Mouse (Mus musculus) CD8-positive naive resting alpha-beta T cell, adult 57 days (primary cell): ENCODE results near the gene Ptrh2. TPM values are rescaled to one million over a fixed set of nuclear protein-coding genes. Genes with fewer than 3 reads are reported as not detected.

Experiments
- total RNA-seq: library from RNA; stranded (reverse); gene quantifications from one replicate; pipeline ENCODE4 v1.2.4, GENCODE M21; 2023

Ptrh2 gene
- total RNA-seq: 5.3 TPM

GRCm38 (mm10) chr11:86683395-86684125 is at the start of gene Ptrh2, which contains the start of gene Vmp1:
Gene Ptrh2 (plus strand): TSS chr11:86683985.
Gene Vmp1 (minus strand): TSS chr11:86683836.

Other genes with a start within 250 kb of the Ptrh2 start
- gene Rnft1, start 199.3 kb upstream of the Ptrh2 start, total RNA-seq: 50.9 TPM
- gene Rps6kb1, start 139.2 kb upstream of the Ptrh2 start, total RNA-seq: 61.8 TPM
- 5.7 TPM for gene Tubd1, start 139.0 kb upstream of the Ptrh2 start, total RNA-seq
- 77.2 TPM for gene Vmp1, start 149 bp upstream of the Ptrh2 start, total RNA-seq
- 125 TPM for gene Cltc, start 73.6 kb downstream of the Ptrh2 start, total RNA-seq
- 56.1 TPM for gene Dhx40, start 123.8 kb downstream of the Ptrh2 start, total RNA-seq